Mouse (Mus musculus) testis, adult 2 months (tissue): ENCODE measurements around the gene Plxna4.
A peak's percentile ranks its signal among the peaks of the same experiment; 100 is the strongest.

ENCODE experiments used
- CTCF ChIP-seq: fragments of 200-500 bp; IDR thresholded peaks from 2 replicates; pipeline ENCODE4 v1.5.1; 2012; ENCODE audit warnings: low read depth, mild to moderate bottlenecking, inconsistent platforms, low read length, moderate library complexity; ENCODE audit not compliant: control insufficient read depth, insufficient read depth, insufficient replicate concordance
- POLR2A ChIP-seq: fragments of 200-500 bp; IDR thresholded peaks from 2 replicates; pipeline ENCODE4 v1.6.1; 2012; ENCODE audit warnings: low read depth, mild to moderate bottlenecking, inconsistent platforms, low read length, moderate library complexity; ENCODE audit not compliant: control insufficient read depth

- no peak for TF ChIP-seq POLR2A
- peak; percentile 54; the same call in 1 of the 2 replicates for TF ChIP-seq CTCF
These were observed 267.7 kb downstream of the Plxna4 start for GRCm38 (mm10) chr6:32320254-32320653.
